Mouse (Mus musculus) heart, adult 2 months (tissue): ENCODE measurements at regions not wholly inside any gene's neighbourhood (a gene's known extent, or its start where the extent isn't known, plus 50 kb on each side); places are given as distances from the start of the nearest gene placed in this dataset.

Source experiments
- DNase-seq, 2 experiments: peaks; one replicate each; pipeline ENCODE4 v3.0.0; 2021
- H3K27ac ChIP-seq: fragments of 200-600 bp; 2 replicates; pipeline ENCODE4 v1.8.1; 2022
- H3K27me3 ChIP-seq: fragments of 200-500 bp; 2 replicates; pipeline ENCODE4 v1.6.1; 2012; ENCODE audit warnings: mild to moderate bottlenecking, low read length, inconsistent platforms, mixed read lengths; ENCODE audit not compliant: control insufficient read depth, insufficient read depth
- H3K36me3 ChIP-seq: fragments of 200-500 bp; 2 replicates; pipeline ENCODE4 v1.6.1; 2012; ENCODE audit warnings: low read length, inconsistent platforms; ENCODE audit not compliant: control insufficient read depth, insufficient read depth
- H3K4me1 ChIP-seq: fragments of 200-500 bp; 2 replicates; pipeline ENCODE4 v1.6.1; 2011; ENCODE audit warnings: low read length; ENCODE audit not compliant: control insufficient read depth, insufficient read depth
- H3K4me3 ChIP-seq: fragments of 200-600 bp; 2 replicates; pipeline ENCODE4 v1.8.1; 2022
- H3K79me2 ChIP-seq: fragments of 200-500 bp; replicated peaks from 2 replicates; pipeline ENCODE4 v1.6.1; 2012; ENCODE audit warnings: mild to moderate bottlenecking, inconsistent platforms, low read length, moderate library complexity, mixed read lengths; ENCODE audit not compliant: control insufficient read depth, insufficient read depth
- H3K9ac ChIP-seq: fragments of 200-500 bp; 2 replicates; pipeline ENCODE4 v1.6.1; 2012; ENCODE audit warnings: low read depth, mild to moderate bottlenecking, control low read depth, inconsistent platforms, low read length, mixed read lengths
- CTCF ChIP-seq: fragments of 200-600 bp; IDR thresholded peaks from 2 replicates; pipeline ENCODE4 v1.8.1; 2022; ENCODE audit warnings: antibody characterized with exemption, mild to moderate bottlenecking, moderate library complexity
- EP300 ChIP-seq: fragments of 200-500 bp; IDR thresholded peaks from 2 replicates; pipeline ENCODE4 v1.6.1; 2011; ENCODE audit warnings: low read depth, low read length, control low read depth; ENCODE audit not compliant: insufficient read depth
- POLR2A ChIP-seq: fragments of 200-500 bp; IDR thresholded peaks from 2 replicates; pipeline ENCODE4 v1.6.1; 2011; ENCODE audit warnings: mild to moderate bottlenecking, low read depth, low read length, control low read depth; ENCODE audit not compliant: insufficient read depth
- WGBS: fragments of 180-500 bp; shearing (Covaris S2); methylation state at CpG from one replicate; pipeline ENCODE4 v1.1.7; 2018; 5-methylcytosine and 5-hydroxymethylcytosine counted together
- intact Hi-C: fragments of 180-260 bp; cut with DNase I; formaldehyde crosslinking; loops from one replicate; pipeline ENCODE4 v1.15.1; 2025

DNA sequence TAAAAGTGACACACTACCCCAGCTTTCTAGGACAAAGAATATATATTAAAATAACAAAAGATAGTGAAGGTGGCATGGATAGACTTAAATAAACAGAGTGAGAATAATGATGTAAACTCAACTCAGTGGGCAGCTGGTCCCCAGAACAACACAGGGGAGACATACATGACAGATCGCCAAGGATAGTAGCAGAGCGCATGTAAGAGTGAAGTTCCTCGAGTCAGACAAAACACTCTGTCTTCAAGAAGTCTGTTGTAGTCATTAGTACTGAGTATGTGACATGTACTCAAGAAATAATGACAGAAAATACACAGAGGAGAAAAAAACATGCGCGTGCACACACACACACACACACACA is 74.8 kb upstream of the Stxbp5l start:
- Histone ChIP-seq H3K9ac (no peak overlapping the region), H3K36me3 (no peaks in the 10 kb centered on the region), H3K27ac (no peak overlapping the region), H3K79me2 (no peaks in the 10 kb centered on the region), H3K4me3 (no peak overlapping the region), H3K4me1 (no peaks in the 10 kb centered on the region), H3K27me3 (no peaks in the 10 kb centered on the region)
- TF ChIP-seq POLR2A = no peak
- TF ChIP-seq EP300 = no peak
- TF ChIP-seq CTCF = no peak
- 91% methylated on average over 5 of the region's 5 CpGs for WGBS
- no peak for DNase-seq
- intact Hi-C loops = no loop called here

- Histone ChIP-seq H3K27ac (no peak overlapping the region), H3K79me2 (no peaks in the 10 kb centered on the region), H3K36me3 (no peaks in the 10 kb centered on the region), H3K4me3 (no peak overlapping the region), H3K9ac (no peak overlapping the region), H3K27me3 (no peaks in the 10 kb centered on the region), H3K4me1 (no peaks in the 10 kb centered on the region)
- TF ChIP-seq POLR2A = no peak
- TF ChIP-seq CTCF = no peak
- no peak for TF ChIP-seq EP300
- WGBS = 84% methylated on average over 4 of the region's 4 CpGs
- no peak for DNase-seq
- intact Hi-C loops = no loop called here
Observed at GRCm38 (mm10) chr16:37458592-37459532, 74.1 kb upstream of the Stxbp5l start.

DNA sequence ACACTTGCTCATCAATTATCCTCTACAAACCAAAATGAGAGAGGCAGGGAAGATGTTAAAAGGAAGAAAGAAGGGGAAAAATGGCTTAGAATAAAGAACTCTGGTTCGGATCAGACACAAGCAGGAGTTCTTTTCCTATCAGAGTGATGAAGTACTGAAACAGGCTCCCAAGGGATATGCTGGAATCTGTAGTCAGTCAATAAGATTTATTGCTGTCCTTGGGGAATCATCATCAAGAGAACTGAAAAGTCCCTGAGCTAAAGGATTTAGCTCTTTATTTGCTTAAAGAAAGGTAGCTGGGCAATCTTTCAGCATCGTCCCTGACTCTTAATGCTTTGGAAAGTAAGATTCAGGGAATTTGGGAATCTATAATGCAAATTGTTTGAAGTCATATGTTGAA is 71.2 kb upstream of the Stxbp5l start:
- no peaks in the 10 kb centered on the region for H3K27me3 ChIP-seq
- no peak for TF ChIP-seq EP300
- TF ChIP-seq POLR2A = no peak
- TF ChIP-seq CTCF = no peak
- DNase-seq = no peak
- H3K79me2 ChIP-seq = no peaks in the 10 kb centered on the region
- H3K36me3 ChIP-seq = no peaks in the 10 kb centered on the region
- no peaks in the 10 kb centered on the region for H3K4me1 ChIP-seq
- intact Hi-C loops = no loop called here
- H3K4me3 ChIP-seq = no peak overlapping the region
- WGBS = 68% methylated on average over 2 of the region's 2 CpGs
- H3K27ac ChIP-seq = no peak overlapping the region
- H3K9ac ChIP-seq = no peak overlapping the region

GRCm38 (mm10) chr16:37449846-37450245 is 65.1 kb upstream of the Stxbp5l start:
- H3K27me3 ChIP-seq = no peaks in the 10 kb centered on the region
- no peak overlapping the region for H3K27ac ChIP-seq
- H3K36me3 ChIP-seq = no peaks in the 10 kb centered on the region
- H3K79me2 ChIP-seq = no peaks in the 10 kb centered on the region
- intact Hi-C loops = no loop called here
- TF ChIP-seq EP300 (no peak), CTCF (no peak), POLR2A (no peak)
- no peak overlapping the region for H3K9ac ChIP-seq
- WGBS = 73% methylated on average over 5 of the region's 5 CpGs
- DNase-seq = no peak
- H3K4me3 ChIP-seq = no peak overlapping the region
- no peaks in the 10 kb centered on the region for H3K4me1 ChIP-seq

- H3K36me3 ChIP-seq = no peaks in the 10 kb centered on the region
- no peaks in the 10 kb centered on the region for H3K27me3 ChIP-seq
- no peak overlapping the region for H3K27ac ChIP-seq
- H3K79me2 ChIP-seq = no peaks in the 10 kb centered on the region
- no peak overlapping the region for H3K9ac ChIP-seq
- no peak for TF ChIP-seq EP300
- TF ChIP-seq CTCF = no peak
- TF ChIP-seq POLR2A = no peak
- intact Hi-C loops = no loop called here
- no peaks in the 10 kb centered on the region for H3K4me1 ChIP-seq
- H3K4me3 ChIP-seq = no peak overlapping the region
- 78% methylated on average over 1 of the region's 1 CpGs for WGBS
- no peak for DNase-seq
Observed at GRCm38 (mm10) chr16:37445756-37446155, 61.0 kb upstream of the Stxbp5l start.

GRCm38 (mm10) chr16:37442936-37443335 is 58.2 kb upstream of the Stxbp5l start:
- TF ChIP-seq POLR2A (no peak), EP300 (no peak)
- Histone ChIP-seq H3K27me3 (no peaks in the 10 kb centered on the region), H3K9ac (no peak overlapping the region), H3K4me1 (no peaks in the 10 kb centered on the region), H3K4me3 (no peak overlapping the region), H3K27ac (no peak overlapping the region), H3K79me2 (no peaks in the 10 kb centered on the region), H3K36me3 (no peaks in the 10 kb centered on the region)
- intact Hi-C loops = no loop called here
- 53% methylated on average over 6 of the region's 6 CpGs for WGBS
- DNase-seq = no peak
